Mouse (Mus musculus) G1E (cell line): ENCODE measurements around the gene E2f1. TPM values are rescaled to one million over a fixed set of nuclear protein-coding genes. Genes with fewer than 3 reads are reported as not detected.

Source experiments
- ATAC-seq: 2 replicates; pipeline ENCODE4 v1.8.0; 2016; ENCODE audit warnings: mild to moderate bottlenecking; ENCODE audit not compliant: insufficient number of reproducible peaks, poor library complexity, low FRiP score, severe bottlenecking; ENCODE audit errors: extremely low read depth
- DNase-seq: peaks from one replicate; pipeline ENCODE4 v3.0.0; 2012; ENCODE audit warnings: low spot score
- H3K27me3 ChIP-seq: 2 replicates; pipeline ENCODE4 v1.6.1; 2012; ENCODE audit warnings: mild to moderate bottlenecking, low read length, inconsistent platforms; ENCODE audit not compliant: insufficient read depth
- H3K36me3 ChIP-seq: replicated peaks from 2 replicates; pipeline ENCODE3; 2012; ENCODE audit warnings: mild to moderate bottlenecking, inconsistent platforms
- H3K4me1 ChIP-seq: 2 replicates; pipeline ENCODE4 v1.6.1; 2012; ENCODE audit warnings: low read depth, low read length, inconsistent platforms, mixed read lengths; ENCODE audit not compliant: insufficient read depth
- H3K4me3 ChIP-seq: 2 replicates; pipeline ENCODE4 v1.5.1; 2012; ENCODE audit warnings: low read depth, mild to moderate bottlenecking, inconsistent platforms, low read length, moderate library complexity, mixed read lengths
- H3K9me3 ChIP-seq: replicated peaks from 2 replicates; pipeline ENCODE4 v1.6.1; 2012; ENCODE audit warnings: inconsistent platforms
- CTCF ChIP-seq: IDR thresholded peaks from 2 replicates; pipeline ENCODE4 v1.5.1; 2012; ENCODE audit warnings: low read depth, low read length, inconsistent platforms, mixed read lengths
- GATA1 ChIP-seq: IDR thresholded peaks from 2 replicates; pipeline ENCODE4 v1.6.1; 2012; ENCODE audit warnings: borderline replicate concordance, low read length, inconsistent platforms, mixed read lengths
- GATA2 ChIP-seq: IDR thresholded peaks from 2 replicates; pipeline ENCODE4 v1.6.1; 2012; ENCODE audit warnings: low read depth, low read length, inconsistent platforms, borderline replicate concordance
- POLR2AphosphoS5 ChIP-seq: IDR thresholded peaks from 2 replicates; pipeline ENCODE4 v1.6.1; 2012; ENCODE audit warnings: low read depth, low read length, inconsistent platforms; ENCODE audit not compliant: insufficient replicate concordance
- TAL1 ChIP-seq: conservative IDR thresholded peaks from 2 replicates; pipeline ENCODE4 v1.6.1; 2012; ENCODE audit warnings: low read depth, low read length, inconsistent platforms, mixed read lengths
- polyA plus RNA-seq: library from polyadenylated mRNA; stranded (reverse); fragments of >175 nt; gene quantifications from 2 replicates; pipeline ENCODE4 v1.2.3, GENCODE M21; 2012
- total RNA-seq, 2 experiments: library from RNA; stranded (forward) in 1 of 2; stranded (reverse) in 1 of 2; fragments of 200-1000 nt in 1 of 2; fragments of >200 nt in 1 of 2; fragmentation: Nextera tagmentation in 1 of 2; gene quantifications; 2 replicates each; pipeline ENCODE4 v1.2.3; 2014 to 2017

The E2f1 gene
- total and polyA plus RNA-seq, 3 experiments = 13.9 to 93.1 (median 31.9) TPM

- H3K36me3 ChIP-seq = peaks cover 72% of the 10 kb centered on the region
- H3K27me3 ChIP-seq = no peaks in the 10 kb centered on the region
- no peak for TF ChIP-seq POLR2AphosphoS5
- TF ChIP-seq GATA1 = no peak
- TF ChIP-seq TAL1 = no peak
- no peak for TF ChIP-seq GATA2
- TF ChIP-seq CTCF = no peak
- peaks cover 4% of the 10 kb centered on the region; the same call in 1 of the 2 replicates for H3K4me1 ChIP-seq
- no peaks in the 10 kb centered on the region for H3K9me3 ChIP-seq
- DNase-seq = no peak
- no peak for ATAC-seq
- no peak overlapping the region for H3K4me3 ChIP-seq
Observed at GRCm38 (mm10) chr2:154522334-154522733, 47.4 kb downstream of the E2f1 start.

- no peak for TF ChIP-seq CTCF
- no peak for TF ChIP-seq GATA2
- no peak for TF ChIP-seq TAL1
- TF ChIP-seq POLR2AphosphoS5 = no peak
- TF ChIP-seq GATA1 = no peak
- H3K27me3 ChIP-seq = no peaks in the 10 kb centered on the region
- peaks cover 4% of the 10 kb centered on the region; the same call in 1 of the 2 replicates for H3K4me1 ChIP-seq
- ATAC-seq (no peak), DNase-seq (no peak)
- H3K9me3 ChIP-seq = no peaks in the 10 kb centered on the region
- H3K36me3 ChIP-seq = peaks cover 78% of the 10 kb centered on the region
- H3K4me3 ChIP-seq = no peak overlapping the region
Observed at GRCm38 (mm10) chr2:154521449-154521848, 48.2 kb downstream of the E2f1 start.

- H3K36me3 ChIP-seq = peaks cover 63% of the 10 kb centered on the region
- H3K4me3 ChIP-seq = no peak overlapping the region
- ATAC-seq (no peak), DNase-seq (no peak)
- peaks cover 2% of the 10 kb centered on the region; the same call in 1 of the 2 replicates for H3K4me1 ChIP-seq
- no peaks in the 10 kb centered on the region for H3K27me3 ChIP-seq
- no peaks in the 10 kb centered on the region for H3K9me3 ChIP-seq
- no peak for TF ChIP-seq CTCF
- TF ChIP-seq GATA2 = no peak
- no peak for TF ChIP-seq TAL1
- no peak for TF ChIP-seq POLR2AphosphoS5
- no peak for TF ChIP-seq GATA1
Observed at GRCm38 (mm10) chr2:154517424-154517823, 52.3 kb downstream of the E2f1 start.

- no peak for DNase-seq
- Histone ChIP-seq H3K9me3 (no peaks in the 10 kb centered on the region), H3K36me3 (peaks cover 63% of the 10 kb centered on the region)
Observed at GRCm38 (mm10) chr2:154516944-154517343, 52.7 kb downstream of the E2f1 start.

GRCm38 (mm10) chr2:154510141-154510540 lies 59.6 kb downstream of the E2f1 start:
- Histone ChIP-seq H3K4me1 (peaks cover 17% of the 10 kb centered on the region), H3K36me3 (peaks cover 66% of the 10 kb centered on the region), H3K9me3 (no peaks in the 10 kb centered on the region), H3K4me3 (no peak overlapping the region), H3K27me3 (no peaks in the 10 kb centered on the region)
- DNase-seq (no peak), ATAC-seq (no peak)
- TF ChIP-seq TAL1 = no peak
- TF ChIP-seq CTCF = no peak

More at GRCm38 (mm10) chr2:154516944-154517343, 52.7 kb downstream of the E2f1 start:
- no peak for TF ChIP-seq POLR2AphosphoS5
- Histone ChIP-seq H3K27me3 (no peaks in the 10 kb centered on the region), H3K4me1 (no peaks in the 10 kb centered on the region; the same call in 1 of the 2 replicates), H3K4me3 (no peak overlapping the region)
- no peak for ATAC-seq

Other genes starting within 250 kb of the E2f1 start
- 20.0 and 24.8 TPM in 2 replicates for gene Cdk5rap1, start 196.9 kb downstream of the E2f1 start, total RNA-seq (2014; fragmentation: Nextera tagmentation)
- 21.7 and 21.8 TPM in 2 replicates for gene Cdk5rap1, start 196.9 kb downstream of the E2f1 start, total RNA-seq (2017)
- 0.81 and 1.2 TPM in 2 replicates for gene Cdk5rap1, start 196.9 kb downstream of the E2f1 start, polyA plus RNA-seq
- not detected in 2 replicates for gene Snta1, start 161.8 kb downstream of the E2f1 start, total RNA-seq (2014; fragmentation: Nextera tagmentation)
- not detected in 2 replicates for gene Snta1, start 161.8 kb downstream of the E2f1 start, total RNA-seq (2017)
- not detected in 2 replicates for gene Snta1, start 161.8 kb downstream of the E2f1 start, polyA plus RNA-seq
- gene Cbfa2t2, start 133.4 kb downstream of the E2f1 start, total RNA-seq (2014; fragmentation: Nextera tagmentation) = 29.8 and 34.6 TPM in 2 replicates
- gene Cbfa2t2, start 133.4 kb downstream of the E2f1 start, total RNA-seq (2017) = 13.4 and 13.7 TPM in 2 replicates
- gene Cbfa2t2, start 133.4 kb downstream of the E2f1 start, polyA plus RNA-seq = 7.3 and 7.8 TPM in 2 replicates
- not detected in 2 replicates for gene 1700003F12Rik, start 22.8 kb downstream of the E2f1 start, total RNA-seq (2014; fragmentation: Nextera tagmentation)
- gene 1700003F12Rik, start 22.8 kb downstream of the E2f1 start, total RNA-seq (2017) = not detected in 2 replicates
- 0.13 TPM in 1 of 2 replicates, not detected in the other for gene 1700003F12Rik, start 22.8 kb downstream of the E2f1 start, polyA plus RNA-seq
- 0.53 TPM in 1 of 2 replicates, not detected in the other for gene Actl10, start 18.1 kb downstream of the E2f1 start, total RNA-seq (2014; fragmentation: Nextera tagmentation)
- gene Actl10, start 18.1 kb downstream of the E2f1 start, total RNA-seq (2017) = 0.22 and 0.41 TPM in 2 replicates
- gene Actl10, start 18.1 kb downstream of the E2f1 start, polyA plus RNA-seq = not detected in 2 replicates
- 13.0 and 13.2 TPM in 2 replicates for gene Necab3, start 11.0 kb downstream of the E2f1 start, total RNA-seq (2014; fragmentation: Nextera tagmentation)
- 6.8 and 7.6 TPM in 2 replicates for gene Necab3, start 11.0 kb downstream of the E2f1 start, total RNA-seq (2017)
- gene Necab3, start 11.0 kb downstream of the E2f1 start, polyA plus RNA-seq = 9.8 and 11.6 TPM in 2 replicates
- 20.7 and 22.6 TPM in 2 replicates for gene Pxmp4, start 33.8 kb upstream of the E2f1 start, total RNA-seq (2014; fragmentation: Nextera tagmentation)
- gene Pxmp4, start 33.8 kb upstream of the E2f1 start, total RNA-seq (2017) = 35.7 and 41.5 TPM in 2 replicates
- gene Pxmp4, start 33.8 kb upstream of the E2f1 start, polyA plus RNA-seq = 5.4 and 6.2 TPM in 2 replicates
- 5.4 and 7.4 TPM in 2 replicates for gene Zfp341, start 43.4 kb upstream of the E2f1 start, total RNA-seq (2014; fragmentation: Nextera tagmentation)
- gene Zfp341, start 43.4 kb upstream of the E2f1 start, total RNA-seq (2017) = 0.93 TPM in 2 replicates
- 10.2 and 11.1 TPM in 2 replicates for gene Zfp341, start 43.4 kb upstream of the E2f1 start, polyA plus RNA-seq
- not detected in 2 replicates for gene 4930519P11Rik, start 43.5 kb upstream of the E2f1 start, total RNA-seq (2014; fragmentation: Nextera tagmentation)
- gene 4930519P11Rik, start 43.5 kb upstream of the E2f1 start, total RNA-seq (2017) = 0.52 TPM in 1 of 2 replicates, not detected in the other
- gene 4930519P11Rik, start 43.5 kb upstream of the E2f1 start, polyA plus RNA-seq = 1.5 and 1.7 TPM in 2 replicates
- gene Chmp4b, start 81.8 kb upstream of the E2f1 start, total RNA-seq (2014; fragmentation: Nextera tagmentation) = 57.9 and 66.2 TPM in 2 replicates
- 99.8 and 102 TPM in 2 replicates for gene Chmp4b, start 81.8 kb upstream of the E2f1 start, total RNA-seq (2017)
- 110 and 144 TPM in 2 replicates for gene Chmp4b, start 81.8 kb upstream of the E2f1 start, polyA plus RNA-seq
- gene Gm14214, start 200.1 kb upstream of the E2f1 start, total RNA-seq (2014; fragmentation: Nextera tagmentation) = not detected in 2 replicates
- gene Gm14214, start 200.1 kb upstream of the E2f1 start, total RNA-seq (2017) = not detected in 2 replicates
- not detected in 2 replicates for gene Gm14214, start 200.1 kb upstream of the E2f1 start, polyA plus RNA-seq
- 117 and 122 TPM in 2 replicates for gene Raly, start 221.2 kb upstream of the E2f1 start, total RNA-seq (2014; fragmentation: Nextera tagmentation)
- 173 and 196 TPM in 2 replicates for gene Raly, start 221.2 kb upstream of the E2f1 start, total RNA-seq (2017)
- gene Raly, start 221.2 kb upstream of the E2f1 start, polyA plus RNA-seq = 597 and 823 TPM in 2 replicates
- gene a, start 221.5 kb upstream of the E2f1 start, total RNA-seq (2014; fragmentation: Nextera tagmentation) = not detected in 2 replicates
- gene a, start 221.5 kb upstream of the E2f1 start, total RNA-seq (2017) = not detected in 2 replicates
- gene a, start 221.5 kb upstream of the E2f1 start, polyA plus RNA-seq = 0.15 and 0.44 TPM in 2 replicates